Mouse (Mus musculus): ENCODE data around the gene Ric8a. TPM values are rescaled to one million over a fixed set of nuclear protein-coding genes. Genes with fewer than 3 reads are reported as not detected.

Gene Ric8a
- total and polyA plus RNA-seq, 3 experiments = 52.3 to 63.4 TPM; not detected in 1

- peak; percentile 86 for DNase-seq (ENCODE audit: low read depth, low spot score)
- peak; percentile 97 for TF ChIP-seq RAD21 (IDR thresholded peaks at IDR 0.05; ENCODE audit: low read depth, low read length)
- TF ChIP-seq CTCF (IDR thresholded peaks at IDR 0.05 in 2 of 3, conservative IDR thresholded peaks at IDR 0.05 in 1 of 3; ENCODE audit: control insufficient read depth in 1 of 3, insufficient read depth in 1 of 3, low read depth in 2 of 3, low read length in 3 of 3, poor library complexity in 1 of 3, severe bottlenecking in 1 of 3) = peak; percentile 67 to 97 (median 94)
- TF ChIP-seq MYC (IDR thresholded peaks at IDR 0.05; ENCODE audit: low read depth, low read length) = no peak
- TF ChIP-seq ETS1 (IDR thresholded peaks at IDR 0.05; ENCODE audit: low read depth, low read length) = no peak
- TF ChIP-seq ZMIZ1 (IDR thresholded peaks at IDR 0.05; ENCODE audit: low read depth, low read length) = no peak
- TF ChIP-seq SMC3 (IDR thresholded peaks at IDR 0.05; ENCODE audit: low read depth, low read length) = peak; percentile 98
- peak; percentile 35; the same call in 1 of the 2 replicates for TF ChIP-seq SIN3A (IDR thresholded peaks at IDR 0.05; ENCODE audit: low read length)
- TF ChIP-seq BHLHE40 (IDR thresholded peaks at IDR 0.05; ENCODE audit: borderline replicate concordance, low read depth, low read length) = 0 out of 2 replicates have a peak, but pooled peaks have one; percentile 13
- TF ChIP-seq MYB (IDR thresholded peaks at IDR 0.05; ENCODE audit: low read depth, low read length) = no peak
- no peak for TF ChIP-seq MEF2A (IDR thresholded peaks at IDR 0.05; ENCODE audit: extremely low read depth, insufficient replicate concordance, low read depth, low read length, poor library complexity, severe bottlenecking)
- TF ChIP-seq TAL1 (IDR thresholded peaks at IDR 0.05; ENCODE audit: low read length) = no peak
- peak; percentile 97 for TF ChIP-seq ZC3H11A (IDR thresholded peaks at IDR 0.05; ENCODE audit: low read depth, low read length)
- H3K9me3 ChIP-seq (replicated peaks; ENCODE audit: insufficient read depth, low read length) = no peaks in the 10 kb centered on the region
- no peaks in the 10 kb centered on the region; a peak in 1 of 4 replicates for H3K27me3 ChIP-seq (ENCODE audit: control insufficient read depth in 1 of 2, insufficient read depth in 2 of 2, low read length in 2 of 2)
- no peak within 1 kb of the TSS for H3K9ac ChIP-seq (ENCODE audit: control insufficient read depth, low read depth, low read length, poor library complexity, severe bottlenecking)
- H3K79me2 ChIP-seq (ENCODE audit: control insufficient read depth, insufficient read depth, low read length, poor library complexity) = no peaks in the 10 kb centered on the region
- no peaks in the 10 kb centered on the region for H3K4me1 ChIP-seq (ENCODE audit: control insufficient read depth in 1 of 2, insufficient read depth in 2 of 2, low read length in 2 of 2)
- no peak within 1 kb of the TSS for H3K27ac ChIP-seq (ENCODE audit: control insufficient read depth, low read depth, low read length)
- H3K4me3 ChIP-seq (ENCODE audit: control insufficient read depth in 1 of 2, insufficient read depth in 1 of 2, low read depth in 2 of 2, low read length in 2 of 2) = no peak within 1 kb of the TSS
- no peaks in the 10 kb centered on the region for H3K36me3 ChIP-seq (ENCODE audit: control insufficient read depth in 1 of 2, insufficient read depth in 2 of 2, low read length in 2 of 2)
Measured at GRCm38 (mm10) chr7:140844905-140845665, 11.7 kb upstream of the Ric8a start, which contains the start of gene Scgb1c1. Scgb1c1 (plus strand) TSS chr7:140845547.

GRCm38 (mm10) chr7:140845683-140846082 lies 11.1 kb upstream of the Ric8a start:
- DNase-seq (ENCODE audit: low read depth, low spot score) = no peak
- no peaks in the 10 kb centered on the region for H3K9me3 ChIP-seq (replicated peaks; ENCODE audit: insufficient read depth, low read length)
- no peaks in the 10 kb centered on the region; a peak in 1 of 4 replicates for H3K27me3 ChIP-seq (ENCODE audit: control insufficient read depth in 1 of 2, insufficient read depth in 2 of 2, low read length in 2 of 2)
- TF ChIP-seq SIN3A (IDR thresholded peaks at IDR 0.05; ENCODE audit: low read length) = no peak
- TF ChIP-seq CTCF (IDR thresholded peaks at IDR 0.05 in 2 of 3, conservative IDR thresholded peaks at IDR 0.05 in 1 of 3; ENCODE audit: control insufficient read depth in 1 of 3, insufficient read depth in 1 of 3, low read depth in 2 of 3, low read length in 3 of 3, poor library complexity in 1 of 3, severe bottlenecking in 1 of 3) = peak; percentile 8 to 29 (median 29); a peak in 3 of 6 replicates
- H3K79me2 ChIP-seq (ENCODE audit: control insufficient read depth, insufficient read depth, low read length, poor library complexity) = no peaks in the 10 kb centered on the region
- no peak overlapping the region for H3K9ac ChIP-seq (ENCODE audit: control insufficient read depth, low read depth, low read length, poor library complexity, severe bottlenecking)
- H3K36me3 ChIP-seq (ENCODE audit: control insufficient read depth in 1 of 2, insufficient read depth in 2 of 2, low read length in 2 of 2) = no peaks in the 10 kb centered on the region
- H3K4me1 ChIP-seq (ENCODE audit: control insufficient read depth in 1 of 2, insufficient read depth in 2 of 2, low read length in 2 of 2) = no peaks in the 10 kb centered on the region
- H3K4me3 ChIP-seq (ENCODE audit: control insufficient read depth in 1 of 2, insufficient read depth in 1 of 2, low read depth in 2 of 2, low read length in 2 of 2) = no peak overlapping the region
- no peak overlapping the region for H3K27ac ChIP-seq (ENCODE audit: control insufficient read depth, low read depth, low read length)
